Mouse (Mus musculus) embryonic facial prominence, embryonic 15.5 days (tissue): ENCODE data around the gene Gm49027. TPM values are rescaled to one million over a fixed set of nuclear protein-coding genes. Genes with fewer than 3 reads are reported as not detected.
"Not testable (repeated sequence)": the region's sequence is repeated elsewhere in the genome, so short reads cannot be mapped to it uniquely, and the experiment has no call there.

ENCODE experiments used
- ATAC-seq: fragments of 200-750 bp; cut with Nextera tagmentation; 2 replicates; pipeline ENCODE4 v1.8.0; 2017; ENCODE audit warnings: low read depth, moderate TSS enrichment; ENCODE audit not compliant: insufficient number of reproducible peaks, low FRiP score, low TSS enrichment
- H3K27ac ChIP-seq: fragments of 300-500 bp; sonication (generic); replicated peaks from 2 replicates; pipeline ENCODE4 v1.5.1; 2015; ENCODE audit warnings: mild to moderate bottlenecking, inconsistent platforms
- H3K27me3 ChIP-seq: fragments of 300-500 bp; sonication (generic); 2 replicates; pipeline ENCODE4 v1.6.1; 2015; ENCODE audit warnings: inconsistent platforms
- H3K36me3 ChIP-seq: fragments of 300-500 bp; sonication (generic); 2 replicates; pipeline ENCODE4 v1.6.1; 2015; ENCODE audit warnings: mild to moderate bottlenecking, inconsistent platforms
- H3K4me1 ChIP-seq: fragments of 300-500 bp; sonication (generic); 2 replicates; pipeline ENCODE4 v1.6.1; 2015; ENCODE audit warnings: inconsistent platforms
- H3K4me2 ChIP-seq: fragments of 300-500 bp; sonication (generic); replicated peaks from 2 replicates; pipeline ENCODE4 v1.6.1; 2015; ENCODE audit warnings: mild to moderate bottlenecking, inconsistent platforms
- H3K4me3 ChIP-seq: fragments of 300-500 bp; sonication (generic); replicated peaks from 2 replicates; pipeline ENCODE4 v1.5.1; 2015; ENCODE audit warnings: mild to moderate bottlenecking, inconsistent platforms
- H3K9ac ChIP-seq: fragments of 300-500 bp; sonication (generic); 2 replicates; pipeline ENCODE4 v1.6.1; 2015; ENCODE audit warnings: inconsistent platforms
- H3K9me3 ChIP-seq: fragments of 300-500 bp; sonication (generic); replicated peaks from 2 replicates; pipeline ENCODE4 v1.6.1; 2016; ENCODE audit warnings: inconsistent platforms
- WGBS: fragments of 180-500 bp; shearing (Covaris S2); methylation state at CpG from one replicate; pipeline ENCODE4 v1.1.7; 2015; 5-methylcytosine and 5-hydroxymethylcytosine counted together
- polyA plus RNA-seq: library from polyadenylated mRNA; unstranded; fragments of >200 nt; fragmentation: Nextera tagmentation; extraction: Ambion mirVana; gene quantifications from 2 replicates; pipeline ENCODE4 v1.2.1, GENCODE M21; 2015

Gene Gm49027
- polyA plus RNA-seq, 1 experiment from 2014 or later: 0.68 TPM

DNA sequence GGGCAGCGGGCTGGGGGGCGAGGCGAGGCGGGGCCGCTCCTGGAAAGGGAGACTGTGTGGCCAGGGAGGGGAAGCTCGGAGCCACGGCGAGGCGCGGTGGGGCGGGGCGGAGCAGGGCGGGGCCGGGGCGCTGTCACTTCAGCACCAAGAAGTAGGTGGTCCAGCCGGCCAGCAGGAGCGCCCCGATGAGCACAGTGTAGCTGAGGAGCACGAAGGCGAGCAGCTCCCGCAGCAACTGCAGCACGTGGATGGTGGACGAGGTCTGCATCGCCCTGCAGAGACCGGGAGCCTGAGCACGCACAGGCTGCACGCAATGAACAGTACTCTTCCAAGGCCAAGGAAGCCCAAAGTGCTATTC lies 916 bp downstream of the Gm49027 start:
- Histone ChIP-seq H3K9ac (no peak overlapping the region), H3K4me2 (peak overlapping the region; percentile 94)

DNA sequence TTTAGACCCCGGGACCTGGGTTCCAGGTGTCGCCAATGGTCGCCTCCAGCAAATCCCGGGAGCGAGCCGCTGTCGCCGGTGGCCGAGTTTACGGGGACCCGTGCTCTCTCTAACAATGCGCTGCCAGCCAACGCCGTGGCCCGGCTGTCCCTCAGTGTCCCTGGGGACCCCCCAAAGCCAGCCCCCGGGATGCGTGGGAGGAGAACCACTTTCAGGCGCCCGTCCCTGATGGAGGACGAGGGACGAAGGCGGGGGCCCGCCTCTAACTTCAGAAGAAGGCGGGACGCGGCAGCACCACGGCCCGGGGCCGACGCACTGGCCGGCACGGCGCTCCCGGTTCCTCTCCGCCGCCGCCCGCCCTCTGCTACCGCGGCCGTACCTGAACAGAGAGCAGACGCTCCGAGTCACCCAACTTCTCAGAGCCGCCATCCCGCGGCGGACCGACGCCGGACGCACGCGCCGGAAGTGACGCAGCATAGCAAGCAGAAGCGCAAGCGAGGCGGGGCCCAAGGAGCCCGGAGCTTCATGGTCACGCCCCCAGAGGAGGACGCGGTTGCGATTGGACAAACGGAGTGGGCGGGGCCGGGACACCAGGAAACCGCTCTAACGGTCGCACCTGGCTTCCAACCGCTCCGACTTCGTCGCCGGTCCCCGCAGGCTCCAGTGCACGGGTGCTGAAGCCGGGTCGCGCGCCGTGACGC lies 1.4 kb downstream of the Gm49027 start, which contains the start of gene Diablo:
TSS of gene Diablo (minus strand) at position 485 of the 701 bp plus-strand sequence.
- Histone ChIP-seq H3K9ac (peak within 1 kb of the TSS; percentile 72), H3K36me3 (peaks cover 20% of the 10 kb centered on the region), H3K9me3 (no peaks in the 10 kb centered on the region), H3K4me3 (peak within 1 kb of the TSS; percentile 95), H3K27ac (peak within 1 kb of the TSS; percentile 78), H3K27me3 (no peaks in the 10 kb centered on the region), H3K4me1 (peaks cover 24% of the 10 kb centered on the region), H3K4me2 (peak within 1 kb of the TSS; percentile 94)
- WGBS: under 1% methylated on average over 81 of the region's 82 CpGs
- peak; percentile 98 for ATAC-seq

More for the DNA sequence above, 916 bp downstream of the Gm49027 start:
- ATAC-seq: peak; percentile 93
- Histone ChIP-seq H3K27ac (no peak overlapping the region), H3K36me3 (peaks cover 22% of the 10 kb centered on the region), H3K9me3 (no peaks in the 10 kb centered on the region), H3K27me3 (no peaks in the 10 kb centered on the region), H3K4me3 (peak overlapping the region; percentile 95), H3K4me1 (peaks cover 24% of the 10 kb centered on the region)
- under 1% methylated on average over 20 of the region's 27 CpGs for WGBS

DNA sequence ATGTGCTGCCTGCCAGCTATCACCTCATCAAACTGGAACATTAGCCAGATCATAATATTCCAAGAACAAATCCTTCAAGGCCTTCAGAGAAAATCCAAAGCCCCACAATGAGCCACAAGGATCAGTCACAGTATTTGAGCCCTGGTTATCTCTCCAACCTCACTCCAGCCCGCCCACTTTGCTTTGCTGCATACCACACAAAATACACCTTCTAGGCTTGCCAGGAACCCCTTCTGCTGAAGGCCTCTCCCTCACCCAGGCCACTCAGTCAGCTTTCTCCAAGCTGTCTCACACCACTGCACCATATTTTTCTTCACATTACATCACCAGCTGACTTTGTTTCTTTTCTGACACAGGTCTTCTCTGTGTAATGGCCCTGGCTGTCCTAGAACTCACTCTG lies 3.1 kb downstream of the Gm49027 start:
- H3K9ac ChIP-seq: no peak overlapping the region
- 83% methylated on average over 1 of the region's 1 CpGs for WGBS

DNA sequence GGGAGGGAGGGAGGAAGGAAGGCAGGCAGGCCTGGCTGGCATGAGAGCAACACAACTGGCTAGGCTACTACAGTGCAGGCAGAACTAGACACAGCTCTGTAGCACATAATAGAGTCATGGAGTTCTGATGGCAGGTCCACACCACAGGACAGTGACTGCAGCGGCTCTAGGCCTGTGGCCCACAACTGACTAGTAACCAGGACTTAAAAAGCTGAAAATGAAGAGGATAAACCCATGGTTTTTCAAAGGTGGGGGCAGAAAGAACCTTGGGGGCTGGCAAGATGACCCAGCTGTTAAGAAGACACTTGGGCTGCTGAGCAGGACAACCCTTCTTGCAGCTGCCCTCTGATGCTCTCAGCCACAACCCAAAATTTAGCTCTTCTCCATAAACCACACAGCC lies 3.7 kb downstream of the Gm49027 start:
- Histone ChIP-seq H3K27me3 (no peaks in the 10 kb centered on the region), H3K4me2 (no peak overlapping the region), H3K36me3 (peaks cover 32% of the 10 kb centered on the region), H3K4me1 (peaks cover 24% of the 10 kb centered on the region), H3K27ac (no peak overlapping the region), H3K9ac (no peak overlapping the region), H3K4me3 (no peak overlapping the region), H3K9me3 (no peaks in the 10 kb centered on the region)
- ATAC-seq: no peak
- 76% methylated on average over 1 of the region's 1 CpGs for WGBS

More for the DNA sequence above, 3.1 kb downstream of the Gm49027 start:
- H3K9me3 ChIP-seq: no peaks in the 10 kb centered on the region
- H3K4me2 ChIP-seq: no peak overlapping the region
- H3K27me3 ChIP-seq: no peaks in the 10 kb centered on the region
- no peak overlapping the region for H3K4me3 ChIP-seq
- H3K27ac ChIP-seq: no peak overlapping the region
- peaks cover 29% of the 10 kb centered on the region for H3K36me3 ChIP-seq
- H3K4me1 ChIP-seq: peaks cover 24% of the 10 kb centered on the region
- ATAC-seq: no peak

DNA sequence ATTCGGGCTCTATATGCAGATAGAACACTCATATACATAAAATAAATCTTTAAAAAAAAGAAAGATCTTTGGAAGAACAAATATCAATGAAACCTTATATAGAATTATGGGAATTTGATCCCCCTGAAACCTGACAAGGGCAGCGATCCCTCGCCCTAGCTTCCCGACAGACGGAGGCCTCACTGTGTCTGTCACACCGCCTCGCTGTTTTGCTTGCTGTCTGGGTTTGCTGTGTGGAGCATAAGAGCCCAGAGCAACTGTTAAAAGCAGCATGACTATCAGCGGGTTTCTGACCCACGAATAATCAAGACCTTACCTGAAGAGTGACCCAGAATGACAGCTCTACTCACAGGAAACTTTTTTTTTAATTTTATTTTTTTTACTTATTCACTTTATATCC lies 4.6 kb downstream of the Gm49027 start:
- ATAC-seq: no peak
- no peak overlapping the region for H3K27ac ChIP-seq
- peaks cover 24% of the 10 kb centered on the region for H3K4me1 ChIP-seq
- whole genome bisulfite sequencing: 70% methylated on average over 9 of the region's 9 CpGs
- H3K9me3 ChIP-seq: no peaks in the 10 kb centered on the region
- no peak overlapping the region for H3K4me3 ChIP-seq
- peaks cover 33% of the 10 kb centered on the region for H3K36me3 ChIP-seq
- no peak overlapping the region for H3K4me2 ChIP-seq
- H3K27me3 ChIP-seq: no peaks in the 10 kb centered on the region
- H3K9ac ChIP-seq: no peak overlapping the region

DNA sequence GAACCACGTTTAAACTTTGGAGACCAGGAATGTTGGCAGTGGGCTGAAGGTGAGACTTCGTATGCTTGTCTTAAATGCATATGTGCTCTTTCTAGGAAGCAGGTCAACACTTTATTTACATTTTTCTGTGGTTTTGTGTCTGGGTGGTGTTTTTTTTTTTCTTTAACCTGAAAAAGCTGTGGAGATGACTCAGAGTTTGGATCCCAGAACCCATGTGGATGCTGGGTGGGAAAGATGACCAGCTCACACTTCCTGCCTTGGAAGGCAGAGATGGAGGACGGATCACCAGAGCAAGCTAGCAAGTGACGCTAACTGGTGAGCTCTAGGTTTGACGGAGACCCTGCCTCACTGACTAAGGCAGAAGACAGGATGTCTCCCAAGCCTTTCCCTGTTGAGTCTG lies 10.4 kb downstream of the Gm49027 start:
- no peaks in the 10 kb centered on the region for H3K27me3 ChIP-seq
- no peak for ATAC-seq
- H3K9me3 ChIP-seq: no peaks in the 10 kb centered on the region
- peaks cover 61% of the 10 kb centered on the region for H3K36me3 ChIP-seq
- 84% methylated on average over 5 of the region's 5 CpGs for WGBS
- no peak overlapping the region for H3K9ac ChIP-seq
- H3K4me2 ChIP-seq: no peak overlapping the region
- H3K4me1 ChIP-seq: no peaks in the 10 kb centered on the region
- H3K27ac ChIP-seq: no peak overlapping the region
- H3K4me3 ChIP-seq: no peak overlapping the region

DNA sequence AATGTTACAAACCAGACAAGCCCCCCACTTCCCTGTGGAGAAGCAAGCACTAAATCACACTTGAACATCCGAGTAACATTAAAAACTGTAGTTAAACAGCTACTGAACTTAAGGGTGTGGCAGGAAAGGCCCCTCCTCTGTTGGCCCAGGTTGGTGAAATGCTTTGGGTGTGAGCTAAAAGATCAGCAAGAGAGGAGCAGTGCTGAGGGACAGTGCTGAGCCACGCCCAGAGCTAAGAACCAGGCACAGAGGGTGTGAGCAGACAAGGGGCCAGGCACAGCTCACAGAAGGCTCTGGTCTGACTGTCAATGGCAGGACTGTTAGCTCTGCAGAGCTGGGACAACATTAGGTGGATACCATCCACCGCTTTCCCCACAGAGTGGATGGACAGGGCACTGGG lies 13.2 kb downstream of the Gm49027 start:
- Histone ChIP-seq H3K27ac (no peak overlapping the region), H3K4me1 (peaks cover 13% of the 10 kb centered on the region), H3K9me3 (no peaks in the 10 kb centered on the region), H3K27me3 (peaks cover 12% of the 10 kb centered on the region), H3K4me2 (no peak overlapping the region), H3K4me3 (no peak overlapping the region), H3K36me3 (peaks cover 37% of the 10 kb centered on the region), H3K9ac (no peak overlapping the region)
- no peak for ATAC-seq
- WGBS: 66% methylated on average over 3 of the region's 3 CpGs

DNA sequence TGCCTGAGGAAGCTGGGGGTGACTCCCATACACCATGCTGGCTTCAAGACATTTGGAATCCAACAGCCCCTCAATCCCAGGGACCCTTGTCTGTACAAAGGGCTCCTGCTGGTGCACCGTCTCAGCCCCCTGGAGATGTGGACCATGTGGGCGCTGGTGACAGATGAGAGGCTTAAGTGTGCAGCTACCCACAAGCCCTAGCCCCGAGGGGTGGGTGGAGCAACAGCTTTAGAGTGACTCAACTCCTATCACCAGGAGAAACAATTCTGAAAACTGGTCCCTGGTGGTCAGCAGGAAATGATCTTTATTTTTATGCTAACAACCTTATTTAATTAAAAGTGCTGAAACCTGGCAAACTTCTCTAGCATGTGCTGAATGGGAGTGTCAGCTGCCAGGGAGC lies 13.9 kb downstream of the Gm49027 start:
- H3K4me1 ChIP-seq: peaks cover 13% of the 10 kb centered on the region
- not testable (repeated sequence) for H3K4me2 ChIP-seq, ATAC-seq, H3K9ac ChIP-seq, H3K27ac ChIP-seq, H3K9me3 ChIP-seq, H3K4me3 ChIP-seq
- peaks cover 13% of the 10 kb centered on the region for H3K27me3 ChIP-seq
- 73% methylated on average over 3 of the region's 3 CpGs for WGBS
- H3K36me3 ChIP-seq: peaks cover 33% of the 10 kb centered on the region

DNA sequence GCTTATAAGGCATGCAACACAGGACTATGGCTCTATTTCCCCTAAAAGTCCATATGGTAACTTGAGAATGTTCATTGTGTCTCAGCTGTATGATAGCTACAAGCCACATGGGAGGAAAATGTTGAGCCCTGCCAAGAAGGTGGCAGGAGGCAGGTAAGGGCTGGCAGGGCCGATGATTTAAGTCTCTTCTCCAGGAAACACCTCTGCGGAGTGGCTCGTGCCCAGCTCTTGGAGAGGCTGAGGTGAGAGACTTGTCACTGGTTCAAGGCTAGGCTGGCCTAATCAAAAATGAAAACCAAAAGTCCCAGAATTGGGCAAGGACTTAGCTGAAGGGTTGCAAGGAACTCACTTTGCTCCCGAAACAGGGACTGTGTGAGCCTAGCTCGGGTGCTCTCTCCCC lies 15.1 kb downstream of the Gm49027 start, which contains the start of gene B3gnt4:
TSS of gene B3gnt4 (plus strand) at position 301 of the 400 bp plus-strand sequence.
- WGBS: 85% methylated on average over 5 of the region's 5 CpGs
- Histone ChIP-seq H3K4me3 (no peak within 1 kb of the TSS), H3K27me3 (peaks cover 13% of the 10 kb centered on the region), H3K9ac (no peak within 1 kb of the TSS), H3K9me3 (no peaks in the 10 kb centered on the region), H3K36me3 (peaks cover 24% of the 10 kb centered on the region; the same call in 1 of the 2 replicates), H3K4me2 (no peak within 1 kb of the TSS), H3K27ac (no peak within 1 kb of the TSS), H3K4me1 (peaks cover 13% of the 10 kb centered on the region)
- no peak for ATAC-seq

DNA sequence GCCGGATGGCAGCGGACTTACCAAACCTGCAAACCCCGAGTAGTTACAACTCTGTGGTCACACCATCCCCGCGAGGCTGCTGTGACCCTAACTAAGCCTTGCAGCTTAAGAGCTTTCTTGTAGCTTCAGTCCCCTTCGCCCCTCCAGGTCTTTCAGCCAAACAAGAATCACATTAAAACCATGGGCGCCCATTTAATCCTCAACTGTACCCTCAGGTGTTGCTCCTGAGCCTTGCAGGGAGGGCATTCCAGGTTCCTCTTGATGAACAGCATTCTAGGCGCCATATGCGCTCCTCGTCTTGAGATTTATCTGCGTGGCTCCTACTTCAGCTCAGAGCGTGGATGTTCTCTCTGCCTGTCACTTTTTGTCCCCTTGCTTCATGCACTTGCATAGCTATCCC lies 16.4 kb downstream of the Gm49027 start:
- Histone ChIP-seq H3K27ac (no peak overlapping the region), H3K4me3 (peak overlapping the region; percentile 65), H3K9ac (peak overlapping the region; percentile 31), H3K36me3 (peaks cover 19% of the 10 kb centered on the region; the same call in 1 of the 2 replicates), H3K9me3 (no peaks in the 10 kb centered on the region), H3K4me1 (peaks cover 13% of the 10 kb centered on the region), H3K27me3 (peaks cover 13% of the 10 kb centered on the region), H3K4me2 (peak overlapping the region; percentile 90)
- 2% methylated on average over 12 of the region's 12 CpGs for WGBS
- ATAC-seq: no peak

DNA sequence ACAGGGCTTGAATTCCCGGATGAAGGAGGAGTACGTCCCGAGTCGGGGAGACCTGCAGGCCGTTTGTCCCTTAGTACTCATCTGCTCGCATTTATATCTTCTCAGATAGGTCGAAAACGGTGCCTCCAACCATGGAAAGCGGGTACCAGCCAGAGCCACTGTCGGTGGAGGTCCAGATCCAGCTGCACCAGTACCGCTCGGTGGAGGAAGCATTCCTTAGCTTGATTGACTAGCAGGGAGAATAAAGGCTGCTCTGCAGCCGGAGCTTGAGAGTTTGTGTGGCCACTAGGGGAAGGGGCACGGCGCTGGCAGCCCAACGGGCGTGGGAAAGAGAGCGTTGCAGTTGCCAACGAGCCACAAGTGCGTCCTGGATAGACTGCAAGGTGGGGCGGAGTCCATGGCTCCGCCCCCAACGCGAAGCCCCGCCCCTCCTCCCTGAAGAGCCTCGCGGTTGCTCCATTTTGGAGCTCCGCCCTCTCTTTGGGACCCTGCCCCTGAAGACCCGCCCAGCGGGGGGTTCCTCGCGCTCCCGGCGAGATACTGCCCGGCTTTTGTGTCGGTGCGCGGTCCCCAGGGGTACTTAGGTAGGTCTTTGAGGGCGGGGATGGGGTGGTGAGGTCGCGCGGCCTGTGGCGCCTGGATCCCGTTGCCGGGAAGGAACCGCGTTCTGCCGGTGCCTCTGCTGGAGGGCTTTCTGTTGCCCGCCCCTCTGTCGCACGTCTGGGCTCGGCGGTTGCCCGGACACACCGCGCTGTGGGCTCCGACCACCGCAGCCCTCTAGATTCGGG lies 17.2 kb downstream of the Gm49027 start:
- WGBS: under 1% methylated on average over 58 of the region's 59 CpGs
- peaks cover 14% of the 10 kb centered on the region; the same call in 1 of the 2 replicates for H3K36me3 ChIP-seq
- H3K9me3 ChIP-seq: no peaks in the 10 kb centered on the region
- ATAC-seq: peak; percentile 86
- peaks cover 13% of the 10 kb centered on the region for H3K27me3 ChIP-seq
- peak overlapping the region; percentile 31 for H3K9ac ChIP-seq
- peak overlapping the region; percentile 65 for H3K4me3 ChIP-seq
- H3K4me1 ChIP-seq: peaks cover 13% of the 10 kb centered on the region
- H3K27ac ChIP-seq: no peak overlapping the region
- H3K4me2 ChIP-seq: peak overlapping the region; percentile 90
